Mouse (Mus musculus): ENCODE data around the gene Tax1bp1.

- TF ChIP-seq CTCF (IDR thresholded peaks at IDR 0.05) (no peak), EP300 (IDR thresholded peaks at IDR 0.05) (no peak)
Observed at GRCm38 (mm10) chr6:52674541-52674940, 39.0 kb upstream of the Tax1bp1 start.
